Mouse (Mus musculus): Measurements from ENCODE around the gene Kmt5c. TPM values are rescaled to one million over a fixed set of nuclear protein-coding genes. Genes with fewer than 3 reads are reported as not detected.
"Not testable (repeated sequence)": the region's sequence is repeated elsewhere in the genome, so short reads cannot be mapped to it uniquely, and the experiment has no call there.

Kmt5c gene
- polyA plus RNA-seq, 1 experiment from 2014 or later: 64.3 TPM

DNA sequence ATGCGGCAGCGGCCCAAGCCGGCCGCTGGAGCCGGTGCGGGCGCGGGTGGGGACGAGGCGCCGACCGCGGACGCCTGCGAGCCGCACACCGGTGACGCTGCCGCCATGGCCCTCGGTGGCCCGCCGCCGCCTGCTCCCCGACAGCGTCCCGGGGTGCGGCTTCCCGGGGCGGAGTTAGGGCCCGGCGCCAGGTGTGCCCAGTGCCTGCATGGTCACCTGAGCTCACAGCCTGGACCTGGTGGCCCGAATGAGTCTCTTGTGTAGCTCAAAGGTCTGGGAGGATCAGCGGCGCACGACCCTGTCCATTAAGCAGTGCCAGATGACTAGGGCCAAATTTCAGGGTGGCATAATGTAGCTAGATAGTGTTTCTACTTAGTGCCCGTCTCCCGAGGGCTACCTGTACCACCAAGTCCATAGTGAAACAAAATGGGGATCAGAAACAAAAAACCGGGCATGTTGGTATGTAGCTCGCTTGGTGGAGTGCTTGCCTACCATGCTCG is 49.6 kb downstream of the Kmt5c start, which contains the start of gene Tmem238:
Tmem238 (minus strand) TSS at position 221 of the 500 bp plus-strand sequence.
- Histone ChIP-seq H3K9me3 (ENCODE audit: control insufficient read depth, low read length) (no peaks in the 10 kb centered on the region), H3K27me3 (ENCODE audit: control insufficient read depth, insufficient read depth, low read length) (peaks cover 6% of the 10 kb centered on the region; the same call in 1 of the 2 replicates), H3K36me3 (ENCODE audit: control insufficient read depth, insufficient read depth, low read length) (no peaks in the 10 kb centered on the region), H3K4me3 (ENCODE audit: low read depth, low read length) (peak within 1 kb of the TSS; percentile 45), H3K9ac (ENCODE audit: low read depth, low read length) (peak within 1 kb of the TSS; percentile 78), H3K4me2 (replicated peaks; ENCODE audit: low read depth, low read length) (peak within 1 kb of the TSS; percentile 84), H3K27ac (ENCODE audit: low read depth, low read length) (no peak within 1 kb of the TSS), H3K4me1 (replicated peaks; ENCODE audit: control insufficient read depth, insufficient read depth, low read length) (no peaks in the 10 kb centered on the region)
- 28% methylated on average over 12 of the region's 40 CpGs for WGBS
- DNase-seq (ENCODE audit: low spot score) (peak; percentile 38), ATAC-seq (ENCODE audit: low FRiP score) (no peak)

- WGBS: 1% methylated on average over 54 of the region's 54 CpGs
- DNase-seq (ENCODE audit: low spot score): peak; percentile 97
- H3K27ac ChIP-seq (ENCODE audit: low read depth, low read length): peak within 1 kb of the TSS; percentile 88
- peak; percentile 91 for ATAC-seq (ENCODE audit: low FRiP score)
- no peaks in the 10 kb centered on the region for H3K4me1 ChIP-seq (replicated peaks; ENCODE audit: control insufficient read depth, insufficient read depth, low read length)
- H3K9ac ChIP-seq (ENCODE audit: low read depth, low read length): peak within 1 kb of the TSS; percentile 98
- H3K4me3 ChIP-seq (ENCODE audit: low read depth, low read length): peak within 1 kb of the TSS; percentile 89
- peak within 1 kb of the TSS; percentile 73 for H3K4me2 ChIP-seq (replicated peaks; ENCODE audit: low read depth, low read length)
- peaks cover 7% of the 10 kb centered on the region; the same call in 1 of the 2 replicates for H3K36me3 ChIP-seq (ENCODE audit: control insufficient read depth, insufficient read depth, low read length)
- peaks cover 6% of the 10 kb centered on the region; the same call in 1 of the 2 replicates for H3K27me3 ChIP-seq (ENCODE audit: control insufficient read depth, insufficient read depth, low read length)
- no peaks in the 10 kb centered on the region for H3K9me3 ChIP-seq (ENCODE audit: control insufficient read depth, low read length)
Observed at GRCm38 (mm10) chr7:4792278-4793212, 52.6 kb downstream of the Kmt5c start, which contains the start of gene Rpl28. TSS of gene Rpl28 (plus strand) at chr7:4792874.

DNA sequence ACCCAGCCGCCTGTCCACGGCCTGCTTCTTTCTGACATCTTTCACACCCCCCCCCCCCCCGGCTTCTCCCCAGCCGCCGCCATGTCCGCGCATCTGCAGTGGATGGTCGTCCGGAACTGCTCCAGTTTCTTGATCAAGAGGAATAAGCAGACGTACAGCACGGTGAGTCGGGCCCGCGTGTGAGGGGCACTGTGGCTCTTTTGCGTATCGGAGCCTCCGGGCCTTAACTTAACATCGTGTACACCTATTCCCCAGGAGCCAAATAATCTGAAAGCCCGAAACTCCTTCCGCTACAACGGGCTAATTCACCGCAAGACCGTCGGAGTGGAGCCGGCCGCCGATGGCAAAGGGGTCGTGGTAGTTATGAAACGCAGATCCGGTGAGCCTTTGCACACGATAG is 53.3 kb downstream of the Kmt5c start:
- ATAC-seq (ENCODE audit: low FRiP score); H3K4me1 ChIP-seq (replicated peaks; ENCODE audit: control insufficient read depth, insufficient read depth, low read length): not testable (repeated sequence)
- WGBS: under 1% methylated on average over 31 of the region's 31 CpGs

DNA sequence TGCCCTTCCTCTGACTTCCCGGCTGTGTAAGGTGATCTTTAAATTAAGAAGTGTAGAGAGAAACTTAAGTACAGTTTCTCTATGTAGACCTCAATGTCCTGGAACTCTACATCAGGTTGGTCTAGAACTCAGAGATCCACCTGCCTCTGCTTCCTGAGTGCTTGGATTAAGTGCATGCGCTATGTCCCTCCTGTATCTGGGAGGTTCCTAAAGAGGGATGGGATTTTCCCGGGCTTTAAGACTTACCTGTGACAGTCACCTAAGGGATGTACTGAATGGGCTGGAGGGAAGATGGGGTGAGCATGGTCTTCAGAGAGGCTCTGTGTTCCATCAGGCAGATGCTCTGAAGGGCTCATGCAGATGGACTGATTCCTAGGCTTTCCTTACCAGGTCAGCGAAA is 53.8 kb downstream of the Kmt5c start:
- WGBS: 44% methylated on average over 4 of the region's 4 CpGs
- no peak overlapping the region for H3K27ac ChIP-seq (ENCODE audit: low read depth, low read length)
- ATAC-seq (ENCODE audit: low FRiP score) (no peak), DNase-seq (ENCODE audit: low spot score) (no peak)
- peak overlapping the region; percentile 73 for H3K4me2 ChIP-seq (replicated peaks; ENCODE audit: low read depth, low read length)
- H3K36me3 ChIP-seq (ENCODE audit: control insufficient read depth, insufficient read depth, low read length): peaks cover 8% of the 10 kb centered on the region; the same call in 1 of the 2 replicates
- H3K27me3 ChIP-seq (ENCODE audit: control insufficient read depth, insufficient read depth, low read length): peaks cover 6% of the 10 kb centered on the region; the same call in 1 of the 2 replicates
- no peaks in the 10 kb centered on the region for H3K4me1 ChIP-seq (replicated peaks; ENCODE audit: control insufficient read depth, insufficient read depth, low read length)
- peak overlapping the region; percentile 98 for H3K9ac ChIP-seq (ENCODE audit: low read depth, low read length)
- H3K4me3 ChIP-seq (ENCODE audit: low read depth, low read length): peak overlapping the region; percentile 89
- H3K9me3 ChIP-seq (ENCODE audit: control insufficient read depth, low read length): no peaks in the 10 kb centered on the region

More for the DNA sequence above, 53.3 kb downstream of the Kmt5c start:
- DNase-seq (ENCODE audit: low spot score); H3K36me3 ChIP-seq (ENCODE audit: control insufficient read depth, insufficient read depth, low read length); H3K27me3 ChIP-seq (ENCODE audit: control insufficient read depth, insufficient read depth, low read length); H3K9me3 ChIP-seq (ENCODE audit: control insufficient read depth, low read length): not testable (repeated sequence)
- peak overlapping the region; percentile 98 for H3K9ac ChIP-seq (ENCODE audit: low read depth, low read length)
- H3K4me2 ChIP-seq (replicated peaks; ENCODE audit: low read depth, low read length): peak overlapping the region; percentile 73
- peak overlapping the region; percentile 89 for H3K4me3 ChIP-seq (ENCODE audit: low read depth, low read length)
- peak overlapping the region; percentile 88 for H3K27ac ChIP-seq (ENCODE audit: low read depth, low read length)

DNA sequence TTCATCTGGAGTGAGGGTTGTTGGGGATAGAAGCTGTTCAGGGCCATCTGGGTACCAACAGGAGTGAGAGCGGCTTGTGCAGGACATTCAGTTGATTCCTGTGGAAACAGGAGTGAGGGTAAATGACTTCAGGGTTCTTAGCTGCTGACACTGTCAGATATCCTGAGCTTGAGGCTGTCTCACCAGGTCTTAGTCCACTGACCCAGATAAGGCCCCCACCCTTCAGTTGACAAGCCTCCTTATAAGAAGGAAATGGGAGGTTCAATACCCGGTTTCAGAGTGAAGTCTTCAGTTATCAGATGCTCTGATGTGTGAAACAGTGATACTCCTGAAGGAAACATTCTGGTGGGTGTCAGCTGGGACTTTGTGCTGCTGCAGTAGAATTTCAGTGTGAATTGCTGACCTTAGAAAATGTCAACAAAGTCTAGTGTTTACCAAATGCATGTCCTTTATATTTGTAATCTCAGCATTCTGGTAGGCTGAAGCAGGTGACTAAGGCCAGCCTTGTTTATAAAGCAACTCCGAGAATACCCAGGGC is 54.8 kb downstream of the Kmt5c start:
- no peaks in the 10 kb centered on the region for H3K9me3 ChIP-seq (ENCODE audit: control insufficient read depth, low read length)
- H3K36me3 ChIP-seq (ENCODE audit: control insufficient read depth, insufficient read depth, low read length): peaks cover 8% of the 10 kb centered on the region; the same call in 1 of the 2 replicates
- H3K9ac ChIP-seq (ENCODE audit: low read depth, low read length): no peak overlapping the region
- H3K4me3 ChIP-seq (ENCODE audit: low read depth, low read length): no peak overlapping the region
- H3K27ac ChIP-seq (ENCODE audit: low read depth, low read length): no peak overlapping the region
- 79% methylated on average over 3 of the region's 3 CpGs for WGBS
- H3K27me3 ChIP-seq (ENCODE audit: control insufficient read depth, insufficient read depth, low read length): peaks cover 5% of the 10 kb centered on the region; the same call in 1 of the 2 replicates
- no peak for ATAC-seq (ENCODE audit: low FRiP score)
- H3K4me1 ChIP-seq (replicated peaks; ENCODE audit: control insufficient read depth, insufficient read depth, low read length): no peaks in the 10 kb centered on the region
- H3K4me2 ChIP-seq (replicated peaks; ENCODE audit: low read depth, low read length): no peak overlapping the region
- DNase-seq (ENCODE audit: low spot score): no peak

- 0 out of 2 replicates have a peak overlapping the region, but pooled peaks have one; percentile 17 for H3K27ac ChIP-seq (ENCODE audit: low read depth, low read length)
- no peak overlapping the region for H3K4me3 ChIP-seq (ENCODE audit: low read depth, low read length)
- ATAC-seq (ENCODE audit: low FRiP score) (0 out of 2 replicates have a peak, but pooled peaks have one; percentile 11), DNase-seq (ENCODE audit: low spot score) (peak; percentile 50)
- 77% methylated on average over 7 of the region's 7 CpGs for WGBS
- H3K9ac ChIP-seq (ENCODE audit: low read depth, low read length): no peak overlapping the region
- no peaks in the 10 kb centered on the region for H3K9me3 ChIP-seq (ENCODE audit: control insufficient read depth, low read length)
- no peaks in the 10 kb centered on the region for H3K4me1 ChIP-seq (replicated peaks; ENCODE audit: control insufficient read depth, insufficient read depth, low read length)
- no peak overlapping the region for H3K4me2 ChIP-seq (replicated peaks; ENCODE audit: low read depth, low read length)
- no peaks in the 10 kb centered on the region; the same call in 1 of the 2 replicates for H3K27me3 ChIP-seq (ENCODE audit: control insufficient read depth, insufficient read depth, low read length)
- H3K36me3 ChIP-seq (ENCODE audit: control insufficient read depth, insufficient read depth, low read length): peaks cover 8% of the 10 kb centered on the region; the same call in 1 of the 2 replicates
Observed at GRCm38 (mm10) chr7:4795767-4796433, 56.0 kb downstream of the Kmt5c start.

Other genes starting within 250 kb of the Kmt5c start
- 38.8 and 44.0 TPM in 2 replicates for gene Ppp1r12c, start 238.4 kb upstream of the Kmt5c start, polyA plus RNA-seq (2014; fragmentation: Nextera tagmentation; extraction: Ambion mirVana)
- gene Tnnt1, start 223.7 kb upstream of the Kmt5c start, polyA plus RNA-seq (2014; fragmentation: Nextera tagmentation; extraction: Ambion mirVana): 18.1 and 27.4 TPM in 2 replicates
- 1.8 and 2.5 TPM in 2 replicates for gene Tnni3, start 215.9 kb upstream of the Kmt5c start, polyA plus RNA-seq (2014; fragmentation: Nextera tagmentation; extraction: Ambion mirVana)
- 1.2 and 1.3 TPM in 2 replicates for gene Dnaaf3, start 207.7 kb upstream of the Kmt5c start, polyA plus RNA-seq (2014; fragmentation: Nextera tagmentation; extraction: Ambion mirVana)
- 14.3 and 15.2 TPM in 2 replicates for gene Syt5, start 192.6 kb upstream of the Kmt5c start, polyA plus RNA-seq (2014; fragmentation: Nextera tagmentation; extraction: Ambion mirVana)
- gene Ptprh, start 136.1 kb upstream of the Kmt5c start, polyA plus RNA-seq (2014; fragmentation: Nextera tagmentation; extraction: Ambion mirVana): 0.11 TPM in 1 of 2 replicates, not detected in the other
- 3.2 and 3.3 TPM in 2 replicates for gene Tmem86b, start 108.7 kb upstream of the Kmt5c start, polyA plus RNA-seq (2014; fragmentation: Nextera tagmentation; extraction: Ambion mirVana)
- gene Ppp6r1, start 81.1 kb upstream of the Kmt5c start, polyA plus RNA-seq (2014; fragmentation: Nextera tagmentation; extraction: Ambion mirVana): 6.0 and 8.1 TPM in 2 replicates
- gene Hspbp1, start 55.0 kb upstream of the Kmt5c start, polyA plus RNA-seq (2014; fragmentation: Nextera tagmentation; extraction: Ambion mirVana): 112 and 114 TPM in 2 replicates
- 3.1 and 5.1 TPM in 2 replicates for gene Brsk1, start 49.5 kb upstream of the Kmt5c start, polyA plus RNA-seq (2014; fragmentation: Nextera tagmentation; extraction: Ambion mirVana)
- 0.22 and 0.26 TPM in 2 replicates for gene Tmem150b, start 14.9 kb upstream of the Kmt5c start, polyA plus RNA-seq (2014; fragmentation: Nextera tagmentation; extraction: Ambion mirVana)
- gene Cox6b2, start 13.0 kb downstream of the Kmt5c start, polyA plus RNA-seq (2014; fragmentation: Nextera tagmentation; extraction: Ambion mirVana): 28.0 and 28.5 TPM in 2 replicates
- not detected in 2 replicates for gene Fam71e2, start 31.2 kb downstream of the Kmt5c start, polyA plus RNA-seq (2014; fragmentation: Nextera tagmentation; extraction: Ambion mirVana)
- 0.08 and 0.14 TPM in 2 replicates for gene Il11, start 42.7 kb downstream of the Kmt5c start, polyA plus RNA-seq (2014; fragmentation: Nextera tagmentation; extraction: Ambion mirVana)
- not detected in 2 replicates for gene Tmem190, start 42.8 kb downstream of the Kmt5c start, polyA plus RNA-seq (2014; fragmentation: Nextera tagmentation; extraction: Ambion mirVana)
- 0.78 and 0.93 TPM in 2 replicates for gene Tmem238, start 49.5 kb downstream of the Kmt5c start, polyA plus RNA-seq (2014; fragmentation: Nextera tagmentation; extraction: Ambion mirVana)
- 186 and 191 TPM in 2 replicates for gene Rpl28, start 52.8 kb downstream of the Kmt5c start, polyA plus RNA-seq (2014; fragmentation: Nextera tagmentation; extraction: Ambion mirVana)
- 400 and 452 TPM in 2 replicates for gene Ube2s, start 72.5 kb downstream of the Kmt5c start, polyA plus RNA-seq (2014; fragmentation: Nextera tagmentation; extraction: Ambion mirVana)
- 2.9 and 4.1 TPM in 2 replicates for gene Shisa7, start 104.6 kb downstream of the Kmt5c start, polyA plus RNA-seq (2014; fragmentation: Nextera tagmentation; extraction: Ambion mirVana)
- 2.5 and 2.9 TPM in 2 replicates for gene Isoc2b, start 130.1 kb downstream of the Kmt5c start, polyA plus RNA-seq (2014; fragmentation: Nextera tagmentation; extraction: Ambion mirVana)
- gene Isoc2a, start 137.0 kb downstream of the Kmt5c start, polyA plus RNA-seq (2014; fragmentation: Nextera tagmentation; extraction: Ambion mirVana): 1.1 TPM in 2 replicates
- gene Gm36210, start 166.4 kb downstream of the Kmt5c start, polyA plus RNA-seq (2014; fragmentation: Nextera tagmentation; extraction: Ambion mirVana): 0.11 TPM in 1 of 2 replicates, not detected in the other
- gene Zfp628, start 175.1 kb downstream of the Kmt5c start, polyA plus RNA-seq (2014; fragmentation: Nextera tagmentation; extraction: Ambion mirVana): 4.0 and 4.2 TPM in 2 replicates
- 7.1 and 7.3 TPM in 2 replicates for gene Nat14, start 181.9 kb downstream of the Kmt5c start, polyA plus RNA-seq (2014; fragmentation: Nextera tagmentation; extraction: Ambion mirVana)
- 1.1 and 1.4 TPM in 2 replicates for gene Ssc5d, start 185.7 kb downstream of the Kmt5c start, polyA plus RNA-seq (2014; fragmentation: Nextera tagmentation; extraction: Ambion mirVana)
- 0.07 and 0.09 TPM in 2 replicates for gene Sbk2, start 224.3 kb downstream of the Kmt5c start, polyA plus RNA-seq (2014; fragmentation: Nextera tagmentation; extraction: Ambion mirVana)
- gene Sbk3, start 231.1 kb downstream of the Kmt5c start, polyA plus RNA-seq (2014; fragmentation: Nextera tagmentation; extraction: Ambion mirVana): 0.04 TPM in 1 of 2 replicates, not detected in the other